Mouse (Mus musculus) stomach, embryonic 15.5 days (tissue): ENCODE data around the gene Arf6. TPM values are rescaled to one million over a fixed set of nuclear protein-coding genes. Genes with fewer than 3 reads are reported as not detected.
"Not testable (repeated sequence)": the region's sequence is repeated elsewhere in the genome, so short reads cannot be mapped to it uniquely, and the experiment has no call there.

ENCODE experiments used
- ATAC-seq: fragments of 200-750 bp; cut with Nextera tagmentation; 2 replicates; pipeline ENCODE4 v1.8.0; 2017; ENCODE audit warnings: low read depth, moderate number of reproducible peaks, moderate TSS enrichment; ENCODE audit not compliant: insufficient read depth, low FRiP score
- H3K27ac ChIP-seq: fragments of 300-500 bp; sonication (generic); 2 replicates; pipeline ENCODE4 v1.5.1; 2015; ENCODE audit warnings: mild to moderate bottlenecking, inconsistent platforms
- H3K27me3 ChIP-seq: fragments of 300-500 bp; sonication (generic); replicated peaks from 2 replicates; pipeline ENCODE4 v1.6.1; 2015; ENCODE audit warnings: inconsistent platforms
- H3K36me3 ChIP-seq: fragments of 300-500 bp; sonication (generic); 2 replicates; pipeline ENCODE4 v1.6.1; 2015; ENCODE audit warnings: inconsistent platforms
- H3K4me1 ChIP-seq: fragments of 300-500 bp; sonication (generic); 2 replicates; pipeline ENCODE4 v1.6.1; 2015; ENCODE audit warnings: inconsistent platforms
- H3K4me2 ChIP-seq: fragments of 300-500 bp; sonication (generic); 2 replicates; pipeline ENCODE4 v1.6.1; 2015; ENCODE audit warnings: mild to moderate bottlenecking, inconsistent platforms
- H3K4me3 ChIP-seq: fragments of 300-500 bp; sonication (generic); replicated peaks from 2 replicates; pipeline ENCODE4 v1.5.1; 2015; ENCODE audit warnings: inconsistent platforms
- H3K9ac ChIP-seq: fragments of 300-500 bp; sonication (generic); 2 replicates; pipeline ENCODE4 v1.6.1; 2015; ENCODE audit warnings: inconsistent platforms
- H3K9me3 ChIP-seq: fragments of 300-500 bp; sonication (generic); 2 replicates; pipeline ENCODE4 v1.6.1; 2016; ENCODE audit warnings: inconsistent platforms
- WGBS: fragments of 180-500 bp; shearing (Covaris S2); methylation state at CpG from one replicate; pipeline ENCODE4 v1.1.7; 2015; 5-methylcytosine and 5-hydroxymethylcytosine counted together
- polyA plus RNA-seq: library from polyadenylated mRNA; unstranded; fragments of >200 nt; fragmentation: Nextera tagmentation; extraction: Ambion mirVana; gene quantifications from 2 replicates; pipeline ENCODE4 v1.2.1, GENCODE M21; 2015

Gene Arf6
- polyA plus RNA-seq: 59.4 and 63.7 TPM in 2 replicates

DNA sequence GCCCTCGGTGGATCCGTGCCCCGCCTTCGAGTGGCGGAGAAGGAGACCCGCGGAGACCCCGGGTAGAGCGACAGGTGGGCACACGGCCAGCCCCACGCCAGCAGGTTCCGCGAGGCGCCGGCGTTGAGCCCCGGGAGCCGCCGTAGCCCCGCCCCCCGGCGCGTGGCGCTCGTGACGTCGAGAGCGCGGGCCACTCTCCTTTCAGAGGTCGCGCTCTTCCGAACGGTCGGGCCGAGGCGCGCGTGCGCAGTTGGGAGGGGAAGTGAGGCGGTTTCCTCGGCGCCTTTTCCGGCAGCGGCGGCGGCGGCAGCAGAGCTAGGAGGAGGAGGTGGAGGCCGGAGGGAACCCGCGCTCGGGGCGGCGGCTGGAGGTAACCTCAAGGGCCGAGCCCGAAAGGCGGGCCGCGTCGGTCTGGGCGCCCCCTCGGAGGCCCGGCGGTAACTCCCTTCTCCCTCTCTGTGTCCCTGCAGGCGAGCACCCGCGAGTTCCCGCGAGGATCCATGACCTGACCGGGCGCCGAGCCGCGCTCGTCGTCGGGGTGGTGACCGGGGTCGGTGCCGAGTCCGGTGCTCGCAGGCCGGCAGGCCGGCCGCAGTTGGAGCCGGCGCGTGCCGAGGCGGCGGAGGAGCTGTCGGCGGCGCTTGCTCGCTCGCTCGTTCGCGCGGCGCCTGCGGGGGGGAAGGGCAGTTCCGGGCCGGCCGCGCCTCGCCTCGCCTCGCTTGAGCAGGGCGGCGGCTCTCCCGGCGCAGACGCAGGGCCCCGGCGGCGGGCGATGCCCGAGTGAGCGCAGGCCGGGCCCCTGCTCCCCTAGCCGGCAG, at the start of gene Arf6, which contains the start of gene Gm9887:
Gene Arf6 (plus strand): TSS at position 297 of the 818 bp plus-strand sequence.
Gene Gm9887 (minus strand): TSS at position 605 of the 818 bp plus-strand sequence.
- no peaks in the 10 kb centered on the region for H3K36me3 ChIP-seq
- peak within 1 kb of the TSS; percentile 98 for H3K9ac ChIP-seq
- H3K4me1 ChIP-seq: peaks cover 5% of the 10 kb centered on the region; the same call in 1 of the 2 replicates
- no peaks in the 10 kb centered on the region for H3K27me3 ChIP-seq
- H3K4me3 ChIP-seq: peak within 1 kb of the TSS; percentile 100
- H3K27ac ChIP-seq: peak within 1 kb of the TSS; percentile 99
- under 1% methylated on average over 113 of the region's 121 CpGs for WGBS
- H3K9me3 ChIP-seq: no peaks in the 10 kb centered on the region
- ATAC-seq: peak; percentile 90
- H3K4me2 ChIP-seq: peak within 1 kb of the TSS; percentile 75

DNA sequence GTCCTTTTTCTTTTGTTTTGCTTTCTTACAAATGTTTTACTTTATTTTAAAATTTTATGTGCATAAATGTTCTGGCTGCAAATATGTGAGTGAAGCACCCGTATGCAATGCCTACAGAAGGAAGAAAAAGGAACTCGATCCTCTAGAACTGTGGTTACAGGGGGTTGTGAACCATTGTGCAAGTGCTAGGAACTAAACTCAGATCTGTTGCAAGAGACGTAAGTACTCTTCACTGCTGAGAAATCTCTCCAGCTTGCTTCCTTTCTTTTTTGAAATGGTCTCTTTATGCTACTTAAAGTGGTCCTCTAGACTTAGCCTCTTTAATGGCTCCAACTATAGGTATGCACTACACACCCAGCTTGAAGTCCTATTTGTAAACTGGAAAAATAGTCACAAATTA, 40.8 kb upstream of the Arf6 start:
- no peak for ATAC-seq
- no peak overlapping the region for H3K4me3 ChIP-seq

GRCm38 (mm10) chr12:69332147-69332546, 39.8 kb upstream of the Arf6 start:
- Histone ChIP-seq H3K36me3 (peaks cover 33% of the 10 kb centered on the region; the same call in 1 of the 2 replicates), H3K4me1 (no peaks in the 10 kb centered on the region), H3K27me3 (no peaks in the 10 kb centered on the region), H3K9ac (no peak overlapping the region), H3K4me2 (no peak overlapping the region), H3K9me3 (no peaks in the 10 kb centered on the region), H3K4me3 (no peak overlapping the region), H3K27ac (no peak overlapping the region)
- WGBS: 86% methylated on average over 1 of the region's 1 CpGs
- no peak for ATAC-seq

More for the DNA sequence above, 40.8 kb upstream of the Arf6 start:
- H3K27me3 ChIP-seq: no peaks in the 10 kb centered on the region
- H3K4me1 ChIP-seq: no peaks in the 10 kb centered on the region
- no peak overlapping the region for H3K4me2 ChIP-seq
- no peak overlapping the region for H3K27ac ChIP-seq
- 93% methylated on average over 3 of the region's 3 CpGs for WGBS
- no peaks in the 10 kb centered on the region for H3K9me3 ChIP-seq
- H3K36me3 ChIP-seq: peaks cover 29% of the 10 kb centered on the region; the same call in 1 of the 2 replicates
- H3K9ac ChIP-seq: no peak overlapping the region

DNA sequence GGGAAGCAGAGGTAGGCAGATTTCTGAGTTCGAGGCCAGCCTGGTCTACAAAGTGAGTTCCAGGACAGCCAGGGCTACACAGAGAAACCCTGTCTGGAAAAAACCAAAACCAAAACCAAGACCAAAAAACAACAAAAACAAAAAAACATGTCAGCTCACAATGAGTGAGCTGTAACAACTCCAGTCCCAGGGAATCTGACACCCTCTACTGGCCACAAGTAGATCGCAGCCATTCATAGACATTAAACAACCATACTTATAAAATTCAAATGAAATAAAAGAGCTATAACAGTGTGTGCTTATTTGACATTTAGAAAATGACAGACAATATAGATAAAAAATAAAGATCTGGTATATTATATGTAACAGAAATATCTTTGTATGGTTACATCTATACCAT, 38.4 kb upstream of the Arf6 start:
- H3K4me2 ChIP-seq: no peak overlapping the region
- H3K9ac ChIP-seq: no peak overlapping the region
- H3K4me1 ChIP-seq: no peaks in the 10 kb centered on the region
- ATAC-seq: no peak
- no peak overlapping the region for H3K4me3 ChIP-seq
- 80% methylated on average over 2 of the region's 2 CpGs for WGBS
- no peaks in the 10 kb centered on the region for H3K27me3 ChIP-seq
- H3K27ac ChIP-seq: no peak overlapping the region
- H3K36me3 ChIP-seq: peaks cover 28% of the 10 kb centered on the region; the same call in 1 of the 2 replicates
- no peaks in the 10 kb centered on the region for H3K9me3 ChIP-seq

DNA sequence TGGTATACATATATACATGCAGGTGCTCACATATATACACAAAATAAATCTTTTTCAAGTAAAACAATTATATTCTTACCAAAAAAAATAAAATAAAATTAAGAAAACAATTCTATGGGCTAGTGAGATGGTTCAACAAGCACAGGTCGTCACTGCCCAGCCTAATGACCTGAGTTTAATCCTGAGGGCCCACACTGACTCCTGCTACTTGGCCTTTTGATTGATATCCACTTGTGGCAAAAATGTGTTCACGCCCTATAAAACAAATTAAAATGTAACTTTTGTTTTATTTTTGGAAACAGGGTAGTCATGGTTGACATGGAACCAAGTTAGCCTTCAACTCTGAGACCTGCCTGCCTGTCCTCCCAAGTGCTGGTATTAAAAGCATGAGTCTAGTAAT, 22.0 kb upstream of the Arf6 start:
- Histone ChIP-seq H3K4me2 (no peak overlapping the region), H3K4me1 (no peaks in the 10 kb centered on the region), H3K9ac (no peak overlapping the region), H3K4me3 (no peak overlapping the region), H3K36me3 (peaks cover 42% of the 10 kb centered on the region), H3K9me3 (no peaks in the 10 kb centered on the region), H3K27me3 (no peaks in the 10 kb centered on the region), H3K27ac (no peak overlapping the region)
- WGBS: 77% methylated on average over 2 of the region's 2 CpGs
- ATAC-seq: no peak

DNA sequence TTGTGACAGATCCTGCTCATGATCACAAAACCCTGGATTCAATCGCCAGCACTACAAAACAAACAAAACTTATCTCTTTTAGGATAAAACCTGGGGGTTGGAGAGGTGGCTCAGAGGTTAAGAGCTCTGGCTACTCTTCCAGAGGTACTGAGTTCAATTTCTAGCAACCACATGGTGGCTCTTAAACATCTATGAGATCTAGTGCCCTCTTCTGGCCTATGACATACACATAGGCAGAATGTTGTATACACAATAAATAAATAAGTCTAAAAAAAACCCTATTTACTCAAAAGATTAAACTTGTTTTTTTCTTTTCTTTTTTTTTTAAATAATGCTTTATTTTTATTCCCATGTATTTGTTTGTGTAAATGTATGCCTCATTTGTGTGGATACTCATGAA, 20.3 kb upstream of the Arf6 start:
- no peak for ATAC-seq
- Histone ChIP-seq H3K36me3 (peaks cover 33% of the 10 kb centered on the region), H3K27ac (no peak overlapping the region), H3K9ac (no peak overlapping the region), H3K4me1 (peaks cover 4% of the 10 kb centered on the region; the same call in 1 of the 2 replicates), H3K9me3 (no peaks in the 10 kb centered on the region), H3K4me2 (no peak overlapping the region), H3K27me3 (no peaks in the 10 kb centered on the region), H3K4me3 (no peak overlapping the region)
- WGBS: 75% methylated on average over 1 of the region's 1 CpGs

- ATAC-seq: peak; percentile 50
- Histone ChIP-seq H3K27me3 (no peaks in the 10 kb centered on the region), H3K9ac (peak within 1 kb of the TSS; percentile 81), H3K9me3 (no peaks in the 10 kb centered on the region), H3K4me1 (peaks cover 4% of the 10 kb centered on the region; the same call in 1 of the 2 replicates), H3K27ac (peak within 1 kb of the TSS; percentile 77), H3K36me3 (peaks cover 7% of the 10 kb centered on the region), H3K4me3 (peak within 1 kb of the TSS; percentile 77), H3K4me2 (peak within 1 kb of the TSS; percentile 67)
- under 1% methylated on average over 45 of the region's 50 CpGs for WGBS
Measured at GRCm38 (mm10) chr12:69356546-69357299, 15.2 kb upstream of the Arf6 start, which contains the start of gene Nemf. Gene Nemf (minus strand): TSS chr12:69357165.

DNA sequence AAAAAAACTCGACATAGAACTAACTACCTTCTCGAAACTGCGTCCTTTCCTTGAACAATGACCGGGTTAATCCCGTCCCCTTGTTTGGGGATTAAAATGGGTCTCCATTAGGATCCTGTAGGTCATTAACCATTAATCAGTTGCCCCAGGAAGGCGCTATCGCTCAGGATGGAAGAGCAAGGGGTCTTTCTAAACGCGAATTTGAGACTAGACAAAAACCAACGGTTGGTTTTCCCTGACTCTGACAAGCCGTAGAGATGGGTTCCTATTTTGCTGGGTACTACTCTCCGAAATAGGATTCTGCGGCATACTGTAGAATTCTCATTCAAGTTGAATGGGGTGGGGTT, 14.7 kb upstream of the Arf6 start:
- Histone ChIP-seq H3K27ac (peak overlapping the region; percentile 77; the same call in 1 of the 2 replicates), H3K27me3 (no peaks in the 10 kb centered on the region), H3K4me3 (peak overlapping the region; percentile 77), H3K4me1 (peaks cover 5% of the 10 kb centered on the region; the same call in 1 of the 2 replicates), H3K36me3 (peaks cover 7% of the 10 kb centered on the region), H3K9me3 (no peaks in the 10 kb centered on the region), H3K4me2 (peak overlapping the region; percentile 67), H3K9ac (peak overlapping the region; percentile 20; the same call in 1 of the 2 replicates)
- ATAC-seq: no peak
- WGBS: 6% methylated on average over 13 of the region's 13 CpGs

GRCm38 (mm10) chr12:69360655-69360996, 11.3 kb upstream of the Arf6 start:
- 15% methylated on average over 5 of the region's 5 CpGs for WGBS
- no peak overlapping the region for H3K27ac ChIP-seq
- no peak overlapping the region for H3K4me3 ChIP-seq
- no peaks in the 10 kb centered on the region for H3K9me3 ChIP-seq
- no peak for ATAC-seq
- no peaks in the 10 kb centered on the region for H3K27me3 ChIP-seq
- no peaks in the 10 kb centered on the region for H3K36me3 ChIP-seq
- no peak overlapping the region for H3K9ac ChIP-seq
- H3K4me2 ChIP-seq: no peak overlapping the region
- peaks cover 9% of the 10 kb centered on the region; the same call in 1 of the 2 replicates for H3K4me1 ChIP-seq

GRCm38 (mm10) chr12:69360997-69361899, 10.7 kb upstream of the Arf6 start:
- not testable (repeated sequence) for H3K4me1 ChIP-seq, H3K36me3 ChIP-seq, H3K9me3 ChIP-seq, H3K27me3 ChIP-seq
- H3K27ac ChIP-seq: peak overlapping the region; percentile 96
- under 1% methylated on average over 40 of the region's 50 CpGs for WGBS
- peak; percentile 95 for ATAC-seq
- peak overlapping the region; percentile 68 for H3K4me2 ChIP-seq
- peak overlapping the region; percentile 68 for H3K9ac ChIP-seq
- H3K4me3 ChIP-seq: peak overlapping the region; percentile 51

GRCm38 (mm10) chr12:69361919-69362318, 10.0 kb upstream of the Arf6 start:
- H3K36me3 ChIP-seq: no peaks in the 10 kb centered on the region
- peak overlapping the region; percentile 96 for H3K27ac ChIP-seq
- H3K4me1 ChIP-seq: 0 out of 2 replicates have a peak, but pooled peaks cover 5% of the 10 kb centered on the region
- 3% methylated on average over 10 of the region's 10 CpGs for WGBS
- ATAC-seq: no peak
- H3K4me3 ChIP-seq: peak overlapping the region; percentile 51
- H3K27me3 ChIP-seq: no peaks in the 10 kb centered on the region
- peak overlapping the region; percentile 68 for H3K9ac ChIP-seq
- no peaks in the 10 kb centered on the region for H3K9me3 ChIP-seq
- peak overlapping the region; percentile 68 for H3K4me2 ChIP-seq
